Mouse (Mus musculus) left cerebral cortex, postnatal 25 days (tissue): ENCODE results near the gene Apol7e. TPM values are rescaled to one million over a fixed set of nuclear protein-coding genes. Genes with fewer than 3 reads are reported as not detected.
"Not testable (repeated sequence)": the region's sequence is repeated elsewhere in the genome, so short reads cannot be mapped to it uniquely, and the experiment has no call there.

Experiments
- DNase-seq, 2 experiments: peaks; one replicate each; pipeline ENCODE4 v3.0.0; 2022; ENCODE audit warnings: low spot score in 2 of 2, mixed read lengths in 1 of 2
- intact Hi-C: fragments of 180-260 bp; cut with DNase I; formaldehyde crosslinking; loops from one replicate; pipeline ENCODE4 v1.15.1; 2025
- total RNA-seq, 2 experiments: library from RNA; stranded (reverse); gene quantifications; 2 replicates each; pipeline ENCODE4 v1.2.3; 2021

Apol7e gene
- total RNA-seq, 2 experiments from 2014 or later: 0.27 TPM; not detected in 1

GRCm38 (mm10) chr15:77733380-77733779, 34.7 kb downstream of the Apol7e start:
- intact Hi-C loops, DNase-seq: not testable (repeated sequence)

DNA sequence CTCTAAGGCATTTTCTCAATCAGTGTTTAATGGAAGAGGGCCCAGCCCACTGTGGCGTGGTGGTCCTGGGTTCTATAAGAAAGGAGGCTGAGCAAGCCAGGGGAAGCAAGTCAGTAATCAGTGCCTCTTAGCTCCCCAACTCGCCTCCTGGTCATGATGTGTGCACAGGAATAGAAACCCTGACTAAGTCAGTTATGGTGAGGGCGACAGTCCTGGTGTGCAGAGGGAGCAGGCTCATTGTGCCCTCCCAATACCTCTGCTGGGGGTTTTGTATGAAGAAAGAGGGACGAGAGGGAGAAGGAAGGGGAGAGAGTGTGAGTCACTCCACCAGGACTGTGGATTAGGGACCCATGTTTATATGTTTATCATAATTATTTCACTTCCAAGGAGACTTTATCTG, 35.2 kb downstream of the Apol7e start:
- intact Hi-C loops: not testable (repeated sequence)

GRCm38 (mm10) chr15:77740511-77741297, 42.0 kb downstream of the Apol7e start:
- no peak for DNase-seq
- intact Hi-C loops: no loop called here

More for the DNA sequence above, 35.2 kb downstream of the Apol7e start:
- not testable (repeated sequence) for DNase-seq

DNA sequence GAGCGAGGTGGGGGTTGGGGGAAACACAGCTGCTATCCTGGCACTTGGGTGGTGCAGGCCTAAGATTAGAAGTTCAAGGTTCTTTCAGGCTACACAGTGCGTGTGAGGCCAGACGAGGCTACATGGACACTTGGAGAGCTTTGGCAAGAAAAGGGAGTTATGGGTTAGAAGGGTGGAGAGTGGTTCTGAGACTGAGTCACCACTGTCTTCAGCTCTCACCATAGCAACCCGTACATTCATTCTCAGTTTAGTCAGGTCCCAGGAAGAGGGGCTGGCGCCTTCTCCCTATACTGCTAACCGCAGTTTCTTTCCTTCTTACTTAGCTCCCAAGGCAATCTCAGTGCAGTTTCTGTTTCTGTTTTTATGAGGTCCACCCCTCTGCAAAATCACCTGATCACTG, 42.9 kb downstream of the Apol7e start:
- DNase-seq, intact Hi-C loops: not testable (repeated sequence)

DNA sequence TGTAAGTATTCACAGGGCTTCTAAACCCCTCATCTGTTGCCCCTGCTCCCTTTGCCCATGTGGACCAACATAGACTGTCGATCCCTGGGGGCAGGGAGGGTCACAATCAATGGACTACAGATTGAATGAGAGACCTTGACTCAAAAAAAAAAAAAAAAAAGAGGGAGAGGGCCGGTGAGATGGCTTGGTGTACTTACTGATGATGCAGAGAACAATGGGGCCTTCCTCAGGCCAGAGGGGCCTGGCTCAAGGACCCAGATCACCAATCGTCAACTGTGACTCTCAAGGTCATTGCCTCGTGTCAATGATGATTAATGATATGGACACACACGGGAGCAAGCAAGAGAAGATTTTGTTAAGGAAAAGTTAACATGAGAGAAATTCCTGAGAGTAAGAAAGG, 46.0 kb downstream of the Apol7e start:
- intact Hi-C loops: no loop called here
- DNase-seq: no peak

DNA sequence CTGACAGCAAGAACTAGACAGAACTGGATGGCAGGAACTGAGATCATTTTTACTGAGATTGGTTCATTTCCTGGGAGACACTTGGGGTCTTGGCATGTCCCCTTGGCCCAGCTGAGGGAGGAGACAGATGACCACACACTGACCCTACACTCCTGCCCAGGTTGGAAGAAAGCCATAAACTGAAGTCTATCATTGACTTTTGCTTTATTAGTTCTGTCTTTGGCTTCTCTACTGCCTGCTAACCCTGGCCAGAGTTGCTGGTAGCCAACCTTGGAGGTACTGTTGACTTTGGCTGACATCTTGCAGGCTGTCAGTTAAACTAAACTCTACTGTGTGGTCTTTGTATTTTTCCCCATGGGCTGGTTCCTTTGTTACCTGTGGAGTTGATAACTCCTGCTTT, 46.4 kb downstream of the Apol7e start:
- intact Hi-C loops: no loop called here

GRCm38 (mm10) chr15:77746326-77746725, 47.7 kb downstream of the Apol7e start:
- DNase-seq: no peak
- intact Hi-C loops: no loop called here

More for the DNA sequence above, 46.4 kb downstream of the Apol7e start:
- DNase-seq: no peak

GRCm38 (mm10) chr15:77748414-77748813, 49.8 kb downstream of the Apol7e start:
- no peak for DNase-seq
- intact Hi-C loops: no loop called here

- intact Hi-C loops: no loop called here
- DNase-seq: no peak
These were observed 51.1 kb downstream of the Apol7e start for GRCm38 (mm10) chr15:77749717-77750116.

GRCm38 (mm10) chr15:77750461-77750860, 51.8 kb downstream of the Apol7e start:
- intact Hi-C loops: no loop called here

GRCm38 (mm10) chr15:77752443-77752842, 53.8 kb downstream of the Apol7e start:
- intact Hi-C loops: no loop called here
- no peak for DNase-seq

More at GRCm38 (mm10) chr15:77750461-77750860, 51.8 kb downstream of the Apol7e start:
- peak in 1 of 2 experiments; percentile 51 for DNase-seq

- intact Hi-C loops: no loop called here
- DNase-seq: no peak
These were observed 56.5 kb downstream of the Apol7e start for GRCm38 (mm10) chr15:77755132-77755531.

- no peak for DNase-seq
- intact Hi-C loops: no loop called here
These were observed 57.4 kb downstream of the Apol7e start for GRCm38 (mm10) chr15:77756081-77756480.

DNA sequence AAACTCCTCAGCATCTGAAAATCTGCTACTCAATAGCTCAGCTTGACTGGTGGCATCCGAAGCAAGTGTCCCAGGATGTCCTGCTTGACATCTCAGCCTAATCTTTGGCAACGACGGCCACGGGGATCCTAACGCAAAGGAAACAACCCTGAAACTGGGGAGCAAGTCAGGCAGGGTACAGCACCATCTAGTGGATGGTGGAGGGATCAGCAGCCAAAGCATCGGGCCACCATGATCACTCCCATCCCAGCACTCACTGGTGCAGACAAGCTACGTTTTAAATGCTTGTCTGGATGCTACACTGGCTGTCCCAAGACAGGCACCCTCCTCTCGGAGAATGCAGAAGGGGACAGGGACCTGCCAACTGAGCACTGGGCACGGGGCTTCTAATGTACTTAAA, 58.2 kb downstream of the Apol7e start, which contains the start of gene Apol8:
Apol8 (minus strand) TSS at position 156 of the 400 bp plus-strand sequence.
- intact Hi-C loops: no loop called here
- DNase-seq: peak; percentile 53 to 67

DNA sequence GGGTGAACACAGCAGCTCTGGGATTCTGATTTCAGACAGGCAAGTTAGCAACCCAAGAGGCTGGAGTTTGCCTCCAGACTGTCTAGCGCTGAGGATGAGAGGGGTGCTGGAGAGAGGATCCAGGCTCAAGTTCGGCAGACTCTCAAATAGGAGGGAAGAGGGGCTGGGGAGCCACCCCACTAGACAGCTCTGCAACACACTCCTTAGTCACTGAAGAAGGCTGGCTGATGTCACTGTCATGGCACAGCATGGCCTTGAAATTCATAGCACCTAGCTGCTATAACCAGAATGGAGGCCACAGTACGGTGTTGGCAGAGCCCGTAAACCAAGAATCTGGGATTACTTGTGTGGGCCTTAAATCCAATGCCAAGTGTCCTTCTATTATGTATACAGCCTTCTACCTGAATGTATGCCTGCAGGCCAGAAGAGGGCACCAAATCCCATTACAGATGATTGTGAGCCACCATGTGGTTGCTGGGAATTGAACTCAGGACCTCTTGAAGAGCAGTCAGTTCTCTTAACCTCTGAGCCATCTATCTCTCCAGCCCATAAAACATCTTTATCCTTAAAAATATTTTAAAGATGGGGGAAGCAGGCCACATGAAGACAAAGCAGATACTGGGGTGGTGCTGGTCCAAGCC, 59.0 kb downstream of the Apol7e start:
- intact Hi-C loops: no loop called here
- DNase-seq: no peak

GRCm38 (mm10) chr15:77760037-77760436, 61.4 kb downstream of the Apol7e start:
- DNase-seq: peak in 1 of 2 experiments; percentile 21
- intact Hi-C loops: loop anchor here (5.0 kb wide), 1 partner anchor 157 kb away; no protein-coding TSS in a partner anchor

DNA sequence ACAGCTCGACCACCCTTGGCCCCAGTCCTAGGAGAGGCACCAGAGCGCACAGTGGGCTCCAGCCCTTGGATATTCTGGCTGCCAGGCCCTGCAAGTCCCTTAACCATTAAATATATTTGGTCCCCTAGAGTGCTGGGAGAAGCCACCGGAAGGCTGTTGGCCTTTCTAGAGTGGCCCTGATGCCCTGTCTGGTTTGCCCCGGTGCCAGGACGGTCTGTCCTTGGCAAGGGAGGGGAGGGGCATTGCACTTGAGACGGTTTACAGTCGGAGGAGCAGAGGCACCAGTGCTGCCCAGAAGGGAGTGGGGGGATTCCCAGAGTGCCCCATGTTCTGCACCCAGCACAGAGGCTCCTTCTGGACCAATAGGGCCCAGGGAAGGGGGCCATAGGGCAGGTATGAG, 62.4 kb downstream of the Apol7e start:
- intact Hi-C loops: loop anchor here (5.0 kb wide), 1 partner anchor 156 kb away; no protein-coding TSS in a partner anchor

DNA sequence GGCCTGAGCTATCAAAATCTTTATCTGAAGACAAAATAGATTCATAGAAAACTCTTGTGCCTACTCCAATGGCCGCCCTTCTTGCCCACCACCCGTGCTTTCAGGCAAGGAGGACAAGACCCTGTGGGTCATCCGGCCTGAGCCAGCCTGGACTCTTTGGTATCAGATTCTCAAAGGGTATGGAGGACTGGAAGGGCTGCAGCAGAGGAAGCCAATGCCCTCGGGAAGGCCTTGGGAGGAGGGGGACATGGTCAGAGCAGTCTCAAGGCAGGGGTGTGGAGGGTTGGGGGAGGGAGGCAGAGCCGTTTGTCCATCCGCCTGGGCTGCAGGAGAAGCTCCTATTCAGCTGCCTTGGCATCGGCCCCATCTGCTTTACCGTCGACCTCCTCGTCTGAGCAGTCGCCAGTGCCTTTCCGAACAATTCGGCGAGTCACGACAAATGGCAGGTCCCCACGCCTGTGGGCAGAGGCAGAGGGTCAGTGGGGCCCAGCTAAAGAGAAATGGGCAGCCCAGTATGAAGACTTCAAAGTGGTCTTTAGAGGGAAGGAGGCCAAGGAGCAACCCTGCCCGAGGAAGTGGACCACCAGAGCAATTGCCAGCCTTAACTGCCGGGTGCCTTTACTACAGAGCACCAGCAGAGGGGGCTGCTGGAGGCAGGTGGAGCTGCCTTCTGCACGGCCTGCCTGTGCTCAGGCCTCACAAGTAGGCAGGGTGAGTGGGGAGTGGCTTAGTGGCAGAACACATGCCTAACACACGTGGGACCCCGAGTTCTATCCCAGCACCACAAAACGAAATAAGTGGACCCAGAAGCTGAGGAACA, 63.1 kb downstream of the Apol7e start:
- intact Hi-C loops: loop anchor here (5.0 kb wide), 1 partner anchor 156 kb away; no protein-coding TSS in a partner anchor
- no peak for DNase-seq

More for the DNA sequence above, 62.4 kb downstream of the Apol7e start:
- DNase-seq: no peak

- DNase-seq: no peak
- intact Hi-C loops: loop anchor here (5.0 kb wide), 1 partner anchor 154 kb away; no protein-coding TSS in a partner anchor
These were observed 64.4 kb downstream of the Apol7e start for GRCm38 (mm10) chr15:77763050-77763449.

DNA sequence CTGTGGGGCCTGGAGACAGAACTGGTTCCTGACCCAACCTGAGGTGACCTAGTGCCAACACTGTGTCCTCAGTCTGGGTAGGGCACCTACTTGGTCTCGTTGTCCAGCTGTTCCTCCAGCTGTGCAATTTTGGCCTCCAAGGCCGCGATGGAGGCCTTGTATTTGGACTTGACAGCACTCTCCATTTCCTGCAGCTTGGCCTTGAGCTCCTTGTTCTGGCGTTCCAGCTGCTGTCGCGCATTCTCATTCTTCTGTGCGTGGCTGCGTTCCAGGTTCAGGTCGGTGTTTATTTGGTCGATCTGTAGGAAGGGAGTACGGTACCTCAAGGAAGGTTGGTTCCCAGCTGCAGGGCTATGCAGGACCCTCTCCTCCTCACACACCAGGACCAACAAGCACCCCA, 65.0 kb downstream of the Apol7e start:
- DNase-seq: no peak
- intact Hi-C loops: loop anchor here (5.0 kb wide), 1 partner anchor 154 kb away; no protein-coding TSS in a partner anchor
